Mouse (Mus musculus) cerebellum, postnatal 14 days (tissue): ENCODE measurements around the gene Sgpp1.
"Not testable (repeated sequence)": the region's sequence is repeated elsewhere in the genome, so short reads cannot be mapped to it uniquely, and the experiment has no call there.

ENCODE experiments used
- DNase-seq, 2 experiments: peaks; one replicate each; pipeline ENCODE4 v3.0.0; 2021; ENCODE audit warnings: mixed read lengths in 2 of 2

Sgpp1 gene

GRCm38 (mm10) chr12:75684026-75684425, 51.5 kb downstream of the Sgpp1 start:
- DNase-seq = not testable (repeated sequence)

- DNase-seq = no peak
Measured at GRCm38 (mm10) chr12:75683598-75683997, 51.9 kb downstream of the Sgpp1 start.

- no peak for DNase-seq
Measured at GRCm38 (mm10) chr12:75682842-75683241, 52.7 kb downstream of the Sgpp1 start.

- no peak for DNase-seq
Measured at GRCm38 (mm10) chr12:75681101-75681500, 54.4 kb downstream of the Sgpp1 start.

- no peak for DNase-seq
Measured at GRCm38 (mm10) chr12:75678393-75678792, 57.1 kb downstream of the Sgpp1 start.

DNA sequence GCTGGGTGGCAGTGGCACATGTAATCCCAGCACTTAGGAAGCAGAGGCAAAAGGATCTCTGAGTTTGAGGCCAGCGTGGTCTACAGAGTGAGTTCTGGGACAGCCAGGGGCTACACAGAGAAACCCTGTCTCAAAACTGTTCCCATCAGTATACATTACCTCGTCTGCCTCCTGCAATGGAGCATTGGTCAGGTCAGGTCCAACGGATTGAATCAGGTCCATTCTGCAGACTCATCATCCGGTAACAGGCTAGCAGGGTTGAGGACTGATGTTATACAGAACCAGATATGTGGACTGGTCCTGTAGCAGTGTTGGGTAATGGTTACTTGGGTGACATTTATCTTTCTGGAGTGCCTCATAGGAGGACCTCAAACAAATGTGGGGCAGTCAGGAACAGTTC, 62.9 kb downstream of the Sgpp1 start:
- no peak for DNase-seq

DNA sequence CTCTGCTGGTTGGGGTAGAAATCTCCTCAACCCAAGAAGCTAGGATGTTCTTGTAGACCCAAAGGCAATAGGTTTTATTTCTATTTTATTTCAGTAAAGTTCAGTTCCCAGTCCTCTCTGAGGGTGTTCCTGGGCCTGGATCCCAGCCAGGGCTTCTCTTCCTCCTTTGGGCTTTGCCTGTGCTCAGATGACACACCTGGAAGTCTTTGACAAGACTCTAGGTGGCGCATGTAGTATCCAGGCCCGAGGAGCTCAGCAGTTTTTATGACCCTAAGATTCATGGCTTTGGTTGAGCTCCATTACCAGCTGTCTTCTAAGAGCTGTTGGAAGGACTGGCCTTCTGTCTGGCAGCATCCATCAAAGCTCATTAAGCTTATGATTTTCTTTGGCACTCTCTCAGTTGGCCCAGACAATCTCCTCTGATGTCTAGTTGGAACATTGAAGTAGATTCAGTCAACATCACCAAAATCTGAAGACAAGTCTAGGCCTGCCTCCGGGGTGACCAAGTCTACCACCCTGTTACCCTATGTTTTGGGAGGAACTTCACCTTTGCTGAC, 63.7 kb downstream of the Sgpp1 start:
- peak in 1 of 2 experiments; percentile 14 for DNase-seq

DNA sequence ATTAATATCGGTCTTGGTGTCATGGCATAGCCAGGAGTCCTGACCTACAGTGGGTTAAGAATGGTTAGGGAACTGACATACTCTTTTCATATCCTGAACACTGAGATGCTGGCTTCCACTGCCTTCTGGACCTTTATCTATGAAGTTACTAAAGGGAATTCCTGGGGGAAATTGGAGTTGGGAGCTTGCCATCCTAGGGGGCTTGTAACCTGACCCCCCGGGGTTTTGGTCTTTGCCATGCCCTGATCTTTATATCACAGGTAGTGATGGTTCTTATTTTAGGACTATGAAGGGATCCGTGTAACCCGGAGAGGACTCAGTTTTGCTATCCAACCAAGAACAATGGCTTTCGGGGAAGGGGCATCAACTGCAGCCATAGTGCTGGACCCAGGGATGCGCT, 64.9 kb downstream of the Sgpp1 start:
- DNase-seq = peak; percentile 28 to 59

GRCm38 (mm10) chr12:75669258-75670106, 66.0 kb downstream of the Sgpp1 start, which contains the start of gene Wdr89:
TSS of gene Wdr89 (minus strand) at chr12:75669537.
- DNase-seq = peak; percentile 99

GRCm38 (mm10) chr12:75668916-75669257, 66.6 kb downstream of the Sgpp1 start:
- no peak for DNase-seq

DNA sequence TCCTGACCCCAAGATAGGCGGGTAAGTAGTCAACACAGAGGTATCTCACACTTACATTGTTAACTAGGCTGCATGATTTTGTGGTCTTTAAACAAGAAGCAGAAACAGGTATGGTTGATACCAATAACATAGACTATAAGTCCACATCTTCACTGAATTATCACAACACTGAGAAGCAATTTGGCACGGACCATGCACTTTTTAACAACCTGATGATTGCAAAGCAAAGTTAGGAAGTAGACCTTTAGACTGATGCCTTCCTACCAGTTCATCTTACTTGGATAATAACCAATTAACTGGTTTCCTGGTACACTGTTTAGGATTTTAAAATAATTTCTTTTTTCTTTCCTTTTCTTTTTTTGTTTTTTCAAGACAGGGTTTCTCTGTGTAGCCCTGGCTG, 67.3 kb downstream of the Sgpp1 start:
- DNase-seq = no peak

- DNase-seq = no peak
Measured at GRCm38 (mm10) chr12:75666939-75667338, 68.6 kb downstream of the Sgpp1 start.

- no peak for DNase-seq
Measured at GRCm38 (mm10) chr12:75664516-75664810, 71.1 kb downstream of the Sgpp1 start.
